Mouse (Mus musculus) ES-Bruce4 (cell line): ENCODE measurements around the gene Prkar1b.

Experiments
- CTCF ChIP-seq: IDR thresholded peaks from one replicate; pipeline ENCODE4 v1.8.1; 2011; ENCODE audit warnings: low read depth, low read length
- EP300 ChIP-seq: IDR thresholded peaks from 2 replicates; pipeline ENCODE4 v1.6.1; 2011; ENCODE audit warnings: low read depth, low read length; ENCODE audit not compliant: insufficient read depth

DNA sequence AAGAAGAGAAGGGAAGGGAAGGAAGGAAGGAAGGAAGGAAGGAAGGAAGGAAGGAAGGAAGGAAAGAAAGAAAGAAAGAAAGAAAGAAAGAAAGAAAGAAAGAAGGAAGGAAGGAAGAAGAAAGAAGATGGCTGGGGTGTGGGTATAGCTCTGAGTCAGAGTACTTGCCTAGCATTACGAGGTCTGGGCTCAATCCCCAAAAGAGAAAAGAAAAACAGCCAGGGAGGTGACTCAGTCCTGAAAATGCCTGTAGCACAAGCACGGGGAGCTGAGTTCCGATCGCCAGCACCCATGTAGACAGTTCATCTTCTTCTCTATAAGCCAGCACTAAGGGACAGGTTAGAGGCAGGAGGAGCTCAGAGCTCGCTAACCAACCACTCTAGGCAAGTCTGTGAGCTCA lies 39.9 kb upstream of the Prkar1b start:
- no peak for TF ChIP-seq CTCF
- TF ChIP-seq EP300 = no peak
